Mouse (Mus musculus): ENCODE measurements around the gene Fthl17f. TPM values are rescaled to one million over a fixed set of nuclear protein-coding genes. Genes with fewer than 3 reads are reported as not detected.
A peak's percentile ranks its signal among the peaks of the same experiment; 100 is the strongest.
"Not testable (repeated sequence)": the region's sequence is repeated elsewhere in the genome, so short reads cannot be mapped to it uniquely, and the experiment has no call there.

Gene Fthl17f
- not detected in 2 replicates for polyA plus RNA-seq (2015; fragmentation: Nextera tagmentation; extraction: Ambion mirVana)

GRCm38 (mm10) chrX:9062715-9063114 is at the start of gene Fthl17f:
Fthl17f (plus strand) TSS chrX:9063015.
- not testable (repeated sequence) for H3K9ac ChIP-seq (replicated peaks; ENCODE audit: low read depth); ATAC-seq; DNase-seq (ENCODE audit: low spot score); H3K4me3 ChIP-seq (ENCODE audit: low read depth, low read length); H3K27ac ChIP-seq (ENCODE audit: low read length); H3K9me3 ChIP-seq (ENCODE audit: low read length); H3K4me2 ChIP-seq (replicated peaks; ENCODE audit: low read depth, low read length); H3K4me1 ChIP-seq (ENCODE audit: insufficient read depth, low read depth, low read length); H3K27me3 ChIP-seq (replicated peaks; ENCODE audit: insufficient read depth, low read length); H3K36me3 ChIP-seq (ENCODE audit: insufficient read depth, low read length)
- WGBS, result 92% methylated on average over 11 of the region's 11 CpGs

GRCm38 (mm10) chrX:9016079-9016478 is 46.7 kb upstream of the Fthl17f start:
- Histone ChIP-seq H3K4me1 (ENCODE audit: insufficient read depth, low read depth, low read length) (no peaks in the 10 kb centered on the region), H3K27ac (ENCODE audit: low read length) (no peak overlapping the region), H3K36me3 (ENCODE audit: insufficient read depth, low read length) (no peaks in the 10 kb centered on the region), H3K4me3 (ENCODE audit: low read depth, low read length) (no peak overlapping the region), H3K4me2 (replicated peaks; ENCODE audit: low read depth, low read length) (no peak overlapping the region), H3K27me3 (replicated peaks; ENCODE audit: insufficient read depth, low read length) (no peaks in the 10 kb centered on the region), H3K9ac (replicated peaks; ENCODE audit: low read depth) (no peak overlapping the region), H3K9me3 (ENCODE audit: low read length) (no peaks in the 10 kb centered on the region)
- TF ChIP-seq EP300 (IDR thresholded peaks at IDR 0.05) (no peak), CTCF (IDR thresholded peaks at IDR 0.05) (no peak)
- WGBS, result 33% methylated on average over 1 of the region's 1 CpGs
- no peak for DNase-seq (ENCODE audit: low spot score)
- ATAC-seq, result no peak

GRCm38 (mm10) chrX:9019481-9019880 is 43.3 kb upstream of the Fthl17f start:
- TF ChIP-seq EP300 (IDR thresholded peaks at IDR 0.05), result no peak
- TF ChIP-seq CTCF (IDR thresholded peaks at IDR 0.05), result no peak
- Histone ChIP-seq H3K9ac (replicated peaks; ENCODE audit: low read depth) (no peak overlapping the region), H3K4me2 (replicated peaks; ENCODE audit: low read depth, low read length) (no peak overlapping the region), H3K27ac (ENCODE audit: low read length) (no peak overlapping the region), H3K36me3 (ENCODE audit: insufficient read depth, low read length) (no peaks in the 10 kb centered on the region), H3K4me1 (ENCODE audit: insufficient read depth, low read depth, low read length) (no peaks in the 10 kb centered on the region), H3K9me3 (ENCODE audit: low read length) (no peaks in the 10 kb centered on the region), H3K27me3 (replicated peaks; ENCODE audit: insufficient read depth, low read length) (no peaks in the 10 kb centered on the region), H3K4me3 (ENCODE audit: low read depth, low read length) (no peak overlapping the region)
- WGBS, result 59% methylated on average over 10 of the region's 10 CpGs
- DNase-seq (ENCODE audit: low spot score) (no peak), ATAC-seq (no peak)

GRCm38 (mm10) chrX:9033193-9033592 is 29.6 kb upstream of the Fthl17f start, which contains the start of gene Fthl17e:
Fthl17e (plus strand) TSS chrX:9033493.
- H3K4me3 ChIP-seq (ENCODE audit: low read depth, low read length); H3K4me2 ChIP-seq (replicated peaks; ENCODE audit: low read depth, low read length); H3K9me3 ChIP-seq (ENCODE audit: low read length); H3K27me3 ChIP-seq (replicated peaks; ENCODE audit: insufficient read depth, low read length); H3K36me3 ChIP-seq (ENCODE audit: insufficient read depth, low read length); H3K4me1 ChIP-seq (ENCODE audit: insufficient read depth, low read depth, low read length); H3K9ac ChIP-seq (replicated peaks; ENCODE audit: low read depth); ATAC-seq; H3K27ac ChIP-seq (ENCODE audit: low read length); DNase-seq (ENCODE audit: low spot score): not testable (repeated sequence)
- WGBS, result 67% methylated on average over 1 of the region's 10 CpGs

GRCm38 (mm10) chrX:9041611-9042010 is 21.2 kb upstream of the Fthl17f start:
- H3K4me2 ChIP-seq (replicated peaks; ENCODE audit: low read depth, low read length); H3K27ac ChIP-seq (ENCODE audit: low read length); H3K9ac ChIP-seq (replicated peaks; ENCODE audit: low read depth); H3K9me3 ChIP-seq (ENCODE audit: low read length); H3K27me3 ChIP-seq (replicated peaks; ENCODE audit: insufficient read depth, low read length); DNase-seq (ENCODE audit: low spot score); H3K4me1 ChIP-seq (ENCODE audit: insufficient read depth, low read depth, low read length); H3K36me3 ChIP-seq (ENCODE audit: insufficient read depth, low read length); H3K4me3 ChIP-seq (ENCODE audit: low read depth, low read length); ATAC-seq: not testable (repeated sequence)
- WGBS, result 36% methylated on average over 2 of the region's 4 CpGs

- ATAC-seq; H3K27me3 ChIP-seq (replicated peaks; ENCODE audit: insufficient read depth, low read length); H3K9me3 ChIP-seq (ENCODE audit: low read length); DNase-seq (ENCODE audit: low spot score); H3K27ac ChIP-seq (ENCODE audit: low read length); H3K4me1 ChIP-seq (ENCODE audit: insufficient read depth, low read depth, low read length); H3K9ac ChIP-seq (replicated peaks; ENCODE audit: low read depth); H3K4me3 ChIP-seq (ENCODE audit: low read depth, low read length); H3K36me3 ChIP-seq (ENCODE audit: insufficient read depth, low read length); H3K4me2 ChIP-seq (replicated peaks; ENCODE audit: low read depth, low read length): not testable (repeated sequence)
- 20% methylated on average over 2 of the region's 9 CpGs for WGBS
- TF ChIP-seq CTCF (IDR thresholded peaks at IDR 0.05), result peak; percentile 33
These were observed 1.9 kb upstream of the Fthl17f start for GRCm38 (mm10) chrX:9060952-9061351.

- no peak overlapping the region for H3K4me3 ChIP-seq (ENCODE audit: low read depth, low read length)
- H3K27ac ChIP-seq (ENCODE audit: low read length), result no peak overlapping the region
- 84% methylated on average over 4 of the region's 4 CpGs for WGBS
- no peaks in the 10 kb centered on the region for H3K4me1 ChIP-seq (ENCODE audit: insufficient read depth, low read depth, low read length)
- no peak overlapping the region for H3K9ac ChIP-seq (replicated peaks; ENCODE audit: low read depth)
- no peaks in the 10 kb centered on the region for H3K9me3 ChIP-seq (ENCODE audit: low read length)
- H3K36me3 ChIP-seq (ENCODE audit: insufficient read depth, low read length), result no peaks in the 10 kb centered on the region
- H3K27me3 ChIP-seq (replicated peaks; ENCODE audit: insufficient read depth, low read length), result no peaks in the 10 kb centered on the region
- no peak overlapping the region for H3K4me2 ChIP-seq (replicated peaks; ENCODE audit: low read depth, low read length)
- TF ChIP-seq CTCF (IDR thresholded peaks at IDR 0.05), result no peak
- TF ChIP-seq EP300 (IDR thresholded peaks at IDR 0.05), result no peak
- no peak for ATAC-seq
- peak; percentile 3 for DNase-seq (ENCODE audit: low spot score)
These were observed 714 bp upstream of the Fthl17f start for GRCm38 (mm10) chrX:9062101-9062500.

Data from lung, postnatal 0 days (tissue).